Mouse (Mus musculus) forebrain, embryonic 14.5 days (tissue): ENCODE measurements around the gene Fbxw8. TPM values are rescaled to one million over a fixed set of nuclear protein-coding genes. Genes with fewer than 3 reads are reported as not detected.

Source experiments
- ATAC-seq: fragments of 200-750 bp; cut with Nextera tagmentation; 2 replicates; pipeline ENCODE4 v1.8.0; 2017; ENCODE audit warnings: mild to moderate bottlenecking, moderate library complexity
- DNase-seq: peaks from one replicate; pipeline ENCODE4 v3.0.0-alpha.2; 2015; ENCODE audit warnings: low spot score
- H3K27ac ChIP-seq: fragments of 300-500 bp; sonication (generic); 2 replicates; pipeline ENCODE4 v1.5.1; 2014; ENCODE audit warnings: low read depth, mild to moderate bottlenecking, control low read depth, low read length, moderate library complexity
- H3K27me3 ChIP-seq: fragments of 300-500 bp; sonication (generic); replicated peaks from 2 replicates; pipeline ENCODE4 v1.6.1; 2014; ENCODE audit warnings: low read length, control low read depth, mixed read lengths; ENCODE audit not compliant: control insufficient read depth, insufficient read depth
- H3K36me3 ChIP-seq: fragments of 300-500 bp; sonication (generic); 2 replicates; pipeline ENCODE4 v1.6.1; 2014; ENCODE audit warnings: low read length, control low read depth; ENCODE audit not compliant: control insufficient read depth, insufficient read depth
- H3K4me1 ChIP-seq: fragments of 300-500 bp; sonication (generic); 2 replicates; pipeline ENCODE4 v1.6.1; 2014; ENCODE audit warnings: antibody characterized with exemption, low read length, control low read depth; ENCODE audit not compliant: control insufficient read depth, insufficient read depth
- H3K4me2 ChIP-seq: fragments of 300-500 bp; sonication (generic); 2 replicates; pipeline ENCODE4 v1.6.1; 2014; ENCODE audit warnings: mild to moderate bottlenecking, control low read depth, low read length
- H3K4me3 ChIP-seq: fragments of 300-500 bp; sonication (generic); 2 replicates; pipeline ENCODE4 v1.5.1; 2014; ENCODE audit warnings: low read depth, low read length, control low read depth
- H3K9ac ChIP-seq: fragments of 300-500 bp; sonication (generic); 2 replicates; pipeline ENCODE4 v1.6.1; 2014; ENCODE audit warnings: mild to moderate bottlenecking, low read length, control low read depth, moderate library complexity
- H3K9me3 ChIP-seq: fragments of 300-500 bp; sonication (generic); replicated peaks from 2 replicates; pipeline ENCODE4 v1.6.1; 2016; ENCODE audit warnings: low read length, control low read depth, mixed read lengths; ENCODE audit not compliant: control insufficient read depth
- WGBS: fragments of 180-500 bp; shearing (Covaris S2); extraction: QIAGEN DNeasy Blood & Tissue Kit; methylation state at CpG from one replicate; pipeline ENCODE4 v1.1.7; 2014; 5-methylcytosine and 5-hydroxymethylcytosine counted together
- polyA plus RNA-seq: library from polyadenylated mRNA; unstranded; fragments of >200 nt; fragmentation: Nextera tagmentation; extraction: Ambion mirVana; gene quantifications from 2 replicates; pipeline ENCODE4 v1.2.1, GENCODE M21; 2014

The Fbxw8 gene
- polyA plus RNA-seq, 1 experiment from 2014 or later = 19.5 TPM

DNA sequence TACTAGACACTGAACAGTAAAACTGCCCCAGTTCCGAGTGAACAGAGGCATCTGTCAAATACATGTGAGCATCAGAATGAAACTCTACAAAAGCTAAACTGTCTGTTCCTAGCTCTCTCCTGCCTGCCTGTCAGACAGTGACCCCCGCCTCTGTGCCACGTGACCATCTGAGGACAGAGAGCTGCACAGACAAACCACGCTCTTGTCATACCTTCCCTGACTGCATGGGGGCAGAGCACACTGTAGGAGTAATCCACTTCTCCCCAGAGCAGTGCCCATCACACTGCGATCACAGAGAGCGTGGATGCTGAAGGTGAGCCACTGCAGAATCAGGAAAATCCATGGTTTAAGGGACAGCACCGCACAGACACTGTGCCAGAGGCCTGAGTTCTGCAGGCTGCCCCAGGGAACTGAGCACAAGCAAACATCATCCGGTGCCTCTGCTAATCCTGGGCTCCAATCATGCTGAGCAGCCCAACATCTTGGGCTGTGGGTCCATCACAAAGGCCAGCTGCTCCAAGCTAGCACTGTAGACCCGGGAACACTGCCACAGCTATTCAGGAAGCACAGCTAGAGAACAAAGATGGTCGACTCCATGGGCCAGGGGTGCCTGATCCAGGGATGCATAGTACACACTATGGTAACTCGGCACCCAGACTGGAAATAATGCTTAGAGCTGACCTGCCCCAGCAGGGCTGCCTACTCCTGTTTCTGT, 61.8 kb downstream of the Fbxw8 start:
- Histone ChIP-seq H3K9me3 (no peaks in the 10 kb centered on the region), H3K27me3 (no peaks in the 10 kb centered on the region), H3K27ac (peak overlapping the region; percentile 27; the same call in 1 of the 2 replicates), H3K9ac (no peak overlapping the region), H3K4me3 (no peak overlapping the region), H3K4me2 (no peak overlapping the region), H3K4me1 (peaks cover 18% of the 10 kb centered on the region), H3K36me3 (peaks cover 46% of the 10 kb centered on the region)
- no peak for DNase-seq
- ATAC-seq = no peak
- 75% methylated on average over 11 of the region's 11 CpGs for WGBS

DNA sequence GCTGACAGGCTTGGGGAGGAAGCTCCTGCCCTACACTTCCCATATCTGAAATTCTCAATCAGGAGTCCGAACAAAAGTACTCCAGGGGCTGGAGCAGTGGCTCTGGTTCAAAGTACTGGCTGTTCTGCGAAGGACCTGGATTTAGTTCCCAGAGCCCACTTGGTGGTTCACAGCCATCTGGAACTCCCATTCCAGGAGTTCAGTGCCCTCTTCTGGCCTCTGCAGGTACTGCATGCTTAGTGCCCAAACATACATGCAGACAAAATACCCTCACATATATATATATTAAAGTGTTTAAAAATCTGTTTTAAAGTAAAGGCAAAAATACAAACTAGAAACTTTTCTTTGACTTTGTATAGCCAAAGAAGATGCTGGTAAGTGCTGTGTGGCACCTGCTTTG, 64.4 kb downstream of the Fbxw8 start:
- H3K9me3 ChIP-seq = no peaks in the 10 kb centered on the region
- no peaks in the 10 kb centered on the region for H3K27me3 ChIP-seq
- no peak overlapping the region for H3K4me3 ChIP-seq
- ATAC-seq (no peak), DNase-seq (no peak)
- peaks cover 46% of the 10 kb centered on the region for H3K36me3 ChIP-seq
- no peak overlapping the region for H3K4me2 ChIP-seq
- peaks cover 18% of the 10 kb centered on the region for H3K4me1 ChIP-seq
- 98% methylated on average over 2 of the region's 2 CpGs for WGBS
- H3K27ac ChIP-seq = no peak overlapping the region
- no peak overlapping the region for H3K9ac ChIP-seq

DNA sequence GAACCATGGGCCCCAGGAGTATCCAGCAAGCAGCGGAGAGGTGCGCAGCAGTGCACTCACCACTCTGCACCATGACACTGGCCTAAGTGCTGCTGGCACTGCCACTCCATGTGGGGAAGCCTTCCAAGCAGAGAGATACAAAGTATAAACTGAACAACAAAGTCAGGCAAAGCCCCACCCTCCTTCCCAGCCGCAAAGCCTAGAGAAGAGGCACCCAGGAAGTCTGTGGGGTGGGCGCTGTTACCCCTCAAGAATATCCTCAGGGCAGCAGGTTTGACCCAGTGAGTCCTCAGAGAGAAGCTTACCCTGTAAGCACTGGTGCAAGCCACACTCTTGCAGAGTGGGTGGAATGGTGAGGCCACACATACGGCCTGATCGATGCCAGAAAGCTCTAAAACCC, 65.2 kb downstream of the Fbxw8 start:
- no peak overlapping the region for H3K4me2 ChIP-seq
- 95% methylated on average over 6 of the region's 6 CpGs for WGBS
- peak overlapping the region; percentile 77 for H3K27ac ChIP-seq
- no peak for ATAC-seq
- peak overlapping the region; percentile 26; the same call in 1 of the 2 replicates for H3K9ac ChIP-seq
- no peak overlapping the region for H3K4me3 ChIP-seq
- no peaks in the 10 kb centered on the region for H3K27me3 ChIP-seq
- no peak for DNase-seq
- peaks cover 42% of the 10 kb centered on the region for H3K36me3 ChIP-seq
- H3K4me1 ChIP-seq = peaks cover 22% of the 10 kb centered on the region
- no peaks in the 10 kb centered on the region for H3K9me3 ChIP-seq

DNA sequence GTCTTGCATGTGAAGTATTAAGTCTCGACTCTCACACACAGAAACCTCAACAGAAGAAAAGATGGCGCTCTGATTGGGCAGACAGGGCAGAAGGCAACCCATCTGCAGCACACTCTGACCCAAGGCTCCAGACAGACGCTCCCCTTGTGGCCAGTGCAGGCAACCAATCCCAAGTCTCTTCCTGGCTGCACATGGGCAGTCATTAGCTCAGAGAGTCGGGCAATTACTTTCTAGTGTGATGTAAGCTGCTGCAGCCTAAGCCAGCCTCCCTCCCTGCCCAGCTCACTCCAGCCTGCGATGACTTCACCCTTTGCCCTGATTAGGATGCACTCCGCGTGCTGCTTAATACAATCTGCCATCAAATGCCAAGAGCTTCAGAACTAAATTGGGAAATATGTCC, 66.2 kb downstream of the Fbxw8 start:
- Histone ChIP-seq H3K4me1 (peaks cover 32% of the 10 kb centered on the region), H3K27ac (peak overlapping the region; percentile 77; the same call in 1 of the 2 replicates), H3K9ac (peak overlapping the region; percentile 26; the same call in 1 of the 2 replicates), H3K4me2 (0 out of 2 replicates have a peak overlapping the region, but pooled peaks have one; percentile 8), H3K4me3 (no peak overlapping the region), H3K27me3 (no peaks in the 10 kb centered on the region), H3K9me3 (no peaks in the 10 kb centered on the region), H3K36me3 (peaks cover 37% of the 10 kb centered on the region)
- 33% methylated on average over 7 of the region's 7 CpGs for WGBS
- ATAC-seq (peak; percentile 92), DNase-seq (peak; percentile 91)

DNA sequence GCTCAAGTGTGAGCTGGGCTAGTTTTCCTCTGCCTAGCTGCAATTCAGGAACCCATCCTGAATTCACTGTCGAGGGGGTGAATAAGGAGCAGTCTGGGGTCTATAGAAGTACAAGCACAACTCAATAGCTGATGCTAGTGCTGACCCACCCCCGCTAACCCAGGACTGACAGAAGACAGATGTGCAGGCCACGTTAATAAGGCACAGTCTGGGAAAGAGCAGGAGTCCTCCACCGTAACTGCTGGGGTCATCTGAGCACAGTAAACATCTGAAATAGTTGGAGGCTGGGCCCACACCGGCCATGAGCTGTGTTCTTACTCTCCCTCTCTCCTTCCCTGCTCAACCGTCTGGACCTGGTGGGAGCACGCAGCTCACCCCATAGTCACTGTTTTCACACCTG, 68.3 kb downstream of the Fbxw8 start:
- Histone ChIP-seq H3K9ac (no peak overlapping the region), H3K27ac (no peak overlapping the region), H3K36me3 (peaks cover 18% of the 10 kb centered on the region), H3K9me3 (no peaks in the 10 kb centered on the region), H3K27me3 (no peaks in the 10 kb centered on the region), H3K4me3 (no peak overlapping the region), H3K4me2 (no peak overlapping the region), H3K4me1 (peaks cover 43% of the 10 kb centered on the region)
- 77% methylated on average over 7 of the region's 7 CpGs for WGBS
- DNase-seq (no peak), ATAC-seq (no peak)

GRCm38 (mm10) chr5:118085313-118085712, 70.0 kb downstream of the Fbxw8 start:
- Histone ChIP-seq H3K9me3 (no peaks in the 10 kb centered on the region), H3K4me2 (no peak overlapping the region), H3K36me3 (peaks cover 2% of the 10 kb centered on the region; the same call in 1 of the 2 replicates), H3K9ac (peak overlapping the region; percentile 40; the same call in 1 of the 2 replicates), H3K4me3 (no peak overlapping the region), H3K4me1 (peaks cover 58% of the 10 kb centered on the region), H3K27ac (peak overlapping the region; percentile 14; the same call in 1 of the 2 replicates), H3K27me3 (no peaks in the 10 kb centered on the region)
- DNase-seq (no peak), ATAC-seq (no peak)
- 77% methylated on average over 7 of the region's 7 CpGs for WGBS

- H3K27ac ChIP-seq = peak overlapping the region; percentile 87
- peak; percentile 83 for DNase-seq
These were observed 71.0 kb downstream of the Fbxw8 start for GRCm38 (mm10) chr5:118084171-118084727.

GRCm38 (mm10) chr5:118083060-118083638, 72.1 kb downstream of the Fbxw8 start:
- 49% methylated on average over 12 of the region's 12 CpGs for WGBS
- Histone ChIP-seq H3K4me2 (no peak overlapping the region), H3K9ac (no peak overlapping the region), H3K27me3 (no peaks in the 10 kb centered on the region), H3K9me3 (no peaks in the 10 kb centered on the region), H3K36me3 (no peaks in the 10 kb centered on the region), H3K4me3 (no peak overlapping the region), H3K4me1 (peaks cover 58% of the 10 kb centered on the region), H3K27ac (peak overlapping the region; percentile 87)
- DNase-seq (peak; percentile 56), ATAC-seq (no peak)

More at GRCm38 (mm10) chr5:118084171-118084727, 71.0 kb downstream of the Fbxw8 start:
- Histone ChIP-seq H3K4me2 (no peak overlapping the region), H3K27me3 (no peaks in the 10 kb centered on the region), H3K4me1 (peaks cover 58% of the 10 kb centered on the region), H3K36me3 (no peaks in the 10 kb centered on the region), H3K9me3 (no peaks in the 10 kb centered on the region), H3K9ac (peak overlapping the region; percentile 37), H3K4me3 (no peak overlapping the region)
- ATAC-seq = peak; percentile 35
- WGBS = 31% methylated on average over 10 of the region's 10 CpGs
